Mouse (Mus musculus) erythroblast, adult 5-6 weeks (primary cell): Measurements from ENCODE around the gene Palmd. TPM values are rescaled to one million over a fixed set of nuclear protein-coding genes. Genes with fewer than 3 reads are reported as not detected.

Source experiments
- ATAC-seq: replicated peaks from 2 replicates; pipeline ENCODE4 v1.8.0; 2016; ENCODE audit warnings: moderate number of reproducible peaks, mild to moderate bottlenecking, moderate TSS enrichment, inconsistent platforms; ENCODE audit not compliant: poor library complexity, low FRiP score, severe bottlenecking
- total RNA-seq, 2 experiments: library from RNA; stranded (forward) in 1 of 2; stranded (reverse) in 1 of 2; fragments of 150-400 nt in 1 of 2; fragments of 200-764, 138-1000 nt in 1 of 2; gene quantifications; 2 replicates each; pipeline versions ENCODE4 v1.2.3 to v1.2.4; 2015 to 2017; ENCODE audit warnings: low replicate concordance in 2 of 2

Palmd gene
- total RNA-seq, 2 experiments from 2014 or later = not detected

GRCm38 (mm10) chr3:116906596-116906995, 62.2 kb downstream of the Palmd start:
- ATAC-seq = no peak

- ATAC-seq = no peak
Measured at GRCm38 (mm10) chr3:116905898-116906297, 62.9 kb downstream of the Palmd start.

GRCm38 (mm10) chr3:116904158-116904557, 64.6 kb downstream of the Palmd start:
- no peak for ATAC-seq

DNA sequence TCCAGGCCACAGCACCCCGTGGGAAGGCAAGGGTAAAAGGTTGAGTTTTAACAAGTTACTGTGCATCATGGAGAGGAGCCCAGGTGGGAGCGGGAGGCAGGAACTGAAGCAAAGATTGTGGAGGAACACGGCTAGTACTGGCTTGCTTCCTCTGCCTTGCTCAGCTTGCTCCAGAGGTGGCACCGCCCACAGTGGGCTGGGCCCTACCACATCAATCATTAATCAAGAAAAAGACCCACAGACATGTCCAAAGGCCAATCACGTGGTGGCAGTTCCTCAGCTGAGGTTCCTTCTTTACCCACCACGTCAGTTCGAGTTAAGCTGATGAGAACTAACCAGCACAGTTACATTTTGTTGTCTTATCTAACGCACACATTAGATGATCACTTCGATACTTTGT, 75.9 kb downstream of the Palmd start:
- no peak for ATAC-seq

GRCm38 (mm10) chr3:116892206-116892563, 76.6 kb downstream of the Palmd start:
- ATAC-seq = no peak

DNA sequence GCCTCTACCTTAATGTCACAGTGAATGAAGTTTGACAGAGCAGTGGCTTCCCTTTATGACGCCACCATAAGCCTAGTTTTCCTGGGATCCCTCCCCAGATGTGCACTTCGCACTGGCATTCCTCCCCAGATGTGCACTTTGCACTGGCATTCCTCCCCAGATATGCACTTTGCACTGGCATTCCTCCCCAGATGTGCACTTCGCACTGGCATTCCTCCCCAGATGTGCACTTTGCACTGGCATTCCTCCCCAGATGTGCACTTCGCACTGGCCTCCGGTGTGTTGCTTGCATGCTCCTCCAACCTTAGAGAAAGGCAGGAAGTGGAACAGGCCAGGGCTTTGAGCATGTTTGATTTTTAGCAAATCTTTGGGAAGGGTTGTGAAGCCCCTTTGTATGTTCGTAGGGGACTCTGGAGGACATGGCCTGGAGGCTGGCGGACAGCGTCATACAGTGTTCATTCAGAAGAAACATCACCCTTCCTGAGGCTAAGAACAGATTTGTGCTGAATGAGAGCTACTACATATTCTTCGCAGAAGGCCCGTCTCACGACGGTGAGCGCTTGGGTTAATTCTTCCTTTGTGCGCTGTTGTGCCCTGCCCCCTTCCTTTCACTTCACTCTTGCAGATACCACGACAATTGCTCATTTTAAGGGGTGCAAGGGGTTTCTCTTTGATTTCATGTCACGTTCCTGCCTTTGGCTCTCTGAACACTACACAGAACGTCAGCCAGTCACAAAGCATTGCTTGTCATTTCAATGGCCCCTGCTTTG, 77.2 kb downstream of the Palmd start:
- no peak for ATAC-seq

GRCm38 (mm10) chr3:116890576-116890975, 78.2 kb downstream of the Palmd start:
- ATAC-seq = no peak

DNA sequence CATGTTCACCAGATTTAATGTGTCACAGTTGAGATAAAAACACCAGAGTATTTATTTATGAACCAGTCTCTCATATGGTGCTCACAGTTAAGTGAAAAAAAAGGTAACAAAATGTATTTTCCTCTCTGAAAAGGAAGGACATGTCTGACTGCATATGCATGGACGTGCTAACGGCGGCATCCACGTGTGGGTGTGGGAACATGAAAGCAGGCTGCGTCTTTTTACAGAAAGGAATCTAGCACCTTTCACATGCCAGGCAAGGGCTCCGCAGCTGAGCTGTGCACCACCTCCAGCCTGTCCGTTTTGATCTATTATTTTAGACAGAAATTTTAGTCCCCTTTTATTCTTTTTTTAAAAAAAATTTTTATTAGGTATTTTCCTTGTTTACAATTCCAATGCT, 79.4 kb downstream of the Palmd start:
- no peak for ATAC-seq

- no peak for ATAC-seq
Measured at GRCm38 (mm10) chr3:116884941-116885340, 83.8 kb downstream of the Palmd start.

GRCm38 (mm10) chr3:116882221-116882960, 86.4 kb downstream of the Palmd start:
- ATAC-seq = no peak

GRCm38 (mm10) chr3:116870372-116870771, 98.4 kb downstream of the Palmd start:
- no peak for ATAC-seq

Other genes starting within 250 kb of the Palmd start
- gene Agl, start 160.8 kb downstream of the Palmd start, total RNA-seq (2015; ENCODE audit: low replicate concordance) = 3.3 and 4.4 TPM in 2 replicates
- 3.9 and 4.2 TPM in 2 replicates for gene Agl, start 160.8 kb downstream of the Palmd start, total RNA-seq (2017; ENCODE audit: low replicate concordance)
- 6.5 and 11.3 TPM in 2 replicates for gene Frrs1, start 109.5 kb downstream of the Palmd start, total RNA-seq (2015; ENCODE audit: low replicate concordance)
- 5.6 and 9.5 TPM in 2 replicates for gene Frrs1, start 109.5 kb downstream of the Palmd start, total RNA-seq (2017; ENCODE audit: low replicate concordance)
- gene 4930455H04Rik, start 720 bp downstream of the Palmd start, total RNA-seq (2015; ENCODE audit: low replicate concordance) = not detected in 2 replicates
- gene 4930455H04Rik, start 720 bp downstream of the Palmd start, total RNA-seq (2017; ENCODE audit: low replicate concordance) = not detected in 2 replicates